Mouse (Mus musculus) MN1 (cell line): ENCODE measurements at regions not wholly inside any gene's neighbourhood (a gene's known extent, or its start where the extent isn't known, plus 50 kb on each side); places are given as distances from the start of the nearest gene placed in this dataset.
A peak's percentile ranks its signal among the peaks of the same experiment; 100 is the strongest.

ENCODE experiments used
- DNase-seq: peaks from one replicate; pipeline ENCODE4 v3.0.0-alpha.2; 2016; ENCODE audit warnings: low spot score

DNA sequence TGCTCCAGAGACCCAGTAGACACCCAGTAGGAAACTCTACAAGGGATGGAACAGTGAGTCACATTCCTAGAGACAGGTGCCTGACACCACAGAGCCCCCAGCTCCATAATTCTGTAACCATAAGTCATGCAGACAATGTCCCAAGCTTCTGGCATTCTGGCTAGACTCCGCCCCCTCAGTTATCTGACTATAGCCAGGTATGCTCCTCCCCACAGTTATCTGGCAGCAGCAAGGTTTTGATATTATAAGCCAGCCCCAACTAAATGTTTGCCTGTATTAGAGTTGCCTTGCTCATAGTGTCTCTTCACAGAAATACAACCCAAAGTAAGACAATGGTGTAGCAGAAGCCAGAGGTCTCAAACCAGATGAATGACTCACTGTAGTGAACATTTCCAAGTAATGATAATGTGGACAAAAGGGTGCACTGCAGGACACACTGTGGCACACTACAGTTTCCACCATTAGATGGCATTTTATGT lies 121.4 kb upstream of the Otogl start:
- no peak for DNase-seq

DNA sequence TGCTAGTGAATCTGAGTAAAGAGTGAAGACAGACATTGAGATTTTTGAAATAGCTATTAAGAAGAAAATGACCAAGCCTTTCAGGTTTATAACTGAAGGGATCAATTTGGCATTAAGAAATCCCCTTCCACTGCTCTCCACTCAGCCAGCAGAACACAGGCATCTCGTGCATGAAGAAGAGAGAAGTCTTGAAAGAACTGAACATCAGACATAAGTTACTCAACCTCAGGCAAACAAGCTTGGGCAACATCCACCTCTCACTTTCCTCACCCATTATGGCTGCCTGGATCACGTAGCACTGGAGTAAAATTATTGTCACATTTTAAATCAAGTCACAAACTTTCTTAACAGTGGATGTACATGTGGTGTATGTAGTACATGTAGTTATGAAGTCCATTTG lies 115.6 kb upstream of the Otogl start:
- DNase-seq = no peak

DNA sequence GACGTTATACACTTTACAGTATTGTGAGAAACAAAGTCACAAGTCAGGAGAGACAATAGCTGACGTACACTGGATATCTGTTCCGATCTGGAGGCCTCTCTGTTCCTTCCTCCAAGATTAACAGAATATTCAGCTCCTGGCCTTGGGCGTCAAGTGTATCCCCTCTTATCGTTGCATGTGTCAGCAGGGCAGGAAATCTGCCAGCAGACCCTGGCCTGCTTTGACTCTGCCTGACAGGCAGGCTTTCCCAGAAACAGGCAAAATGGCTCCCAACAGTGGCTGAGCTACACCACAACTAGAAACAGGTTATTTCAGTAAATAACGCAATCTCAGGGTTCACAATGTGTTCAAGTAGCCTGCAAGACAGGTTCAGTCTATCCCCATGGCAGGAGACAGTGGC lies 112.3 kb upstream of the Otogl start:
- DNase-seq = peak; percentile 51

DNA sequence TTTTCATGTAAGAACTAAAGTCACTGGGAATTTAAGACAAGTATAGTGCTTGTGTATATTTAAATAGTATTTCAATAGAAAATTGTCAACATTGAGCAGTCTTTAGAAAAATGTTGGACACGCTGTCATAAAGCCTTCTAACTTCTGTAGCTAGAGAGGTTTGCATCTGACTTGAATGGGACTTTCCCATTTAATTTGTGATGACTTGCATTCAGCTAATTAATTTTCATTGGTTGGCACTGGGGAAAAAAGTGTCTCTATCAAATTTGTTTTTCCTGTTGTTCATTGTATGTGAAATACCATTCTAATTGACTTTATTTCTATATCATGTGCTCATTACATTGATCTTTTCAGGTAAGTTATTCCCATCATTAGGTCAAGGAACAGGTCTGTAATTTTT lies 104.6 kb upstream of the Otogl start:
- DNase-seq = no peak

DNA sequence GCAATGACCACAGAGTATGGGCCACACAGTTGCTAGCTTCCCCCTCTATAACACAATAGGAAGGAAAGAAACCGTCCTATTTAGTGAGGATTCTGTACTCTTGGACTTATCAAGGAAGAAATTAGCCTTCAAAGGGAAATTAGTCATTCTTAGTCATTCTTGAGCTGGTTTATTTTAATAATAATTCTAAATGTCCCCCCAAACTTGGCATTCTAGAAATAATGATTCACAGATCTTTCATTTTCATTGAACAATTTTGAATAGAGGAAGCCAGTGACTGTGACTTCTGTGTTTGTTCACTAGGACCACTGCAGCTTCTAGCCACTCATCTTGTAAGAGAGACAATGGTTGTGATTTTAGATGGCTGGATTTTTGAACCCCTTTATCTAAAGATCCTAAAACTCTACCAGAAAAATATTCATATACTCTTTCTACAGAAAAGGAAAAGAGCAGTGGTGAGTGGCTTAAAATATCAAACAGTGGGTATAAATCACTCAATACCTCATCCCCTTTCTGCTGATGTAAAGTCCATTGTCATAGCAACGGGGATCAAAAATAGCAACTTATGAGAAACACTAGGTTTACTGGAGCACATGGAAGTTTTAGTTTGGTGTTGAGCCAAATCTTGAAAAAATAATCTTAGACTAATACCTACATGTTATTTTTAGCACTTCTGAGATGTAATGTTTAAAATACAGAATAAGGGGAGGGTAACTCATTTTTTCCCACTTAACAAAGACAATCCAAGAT lies 83.1 kb upstream of the Otogl start:
- no peak for DNase-seq

DNA sequence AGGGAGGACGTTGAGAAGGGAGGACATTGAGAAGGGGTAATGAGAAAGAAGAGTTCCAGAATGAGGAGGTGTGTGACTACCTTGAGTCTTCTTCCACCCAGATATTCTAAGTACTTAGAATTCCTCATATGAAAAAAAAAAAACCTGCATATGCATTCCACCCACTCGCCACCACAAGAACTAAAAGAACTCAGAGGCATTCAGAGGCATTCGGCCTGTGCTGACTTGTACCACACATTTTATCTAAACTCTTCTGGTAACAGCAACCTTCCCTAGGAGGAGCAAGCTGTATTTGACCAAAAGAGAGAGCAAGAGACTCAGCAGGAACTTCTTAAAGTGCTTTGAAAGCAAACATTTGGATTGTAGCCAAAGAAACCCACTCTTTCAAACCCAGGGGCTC lies 80.7 kb upstream of the Otogl start:
- DNase-seq = no peak

DNA sequence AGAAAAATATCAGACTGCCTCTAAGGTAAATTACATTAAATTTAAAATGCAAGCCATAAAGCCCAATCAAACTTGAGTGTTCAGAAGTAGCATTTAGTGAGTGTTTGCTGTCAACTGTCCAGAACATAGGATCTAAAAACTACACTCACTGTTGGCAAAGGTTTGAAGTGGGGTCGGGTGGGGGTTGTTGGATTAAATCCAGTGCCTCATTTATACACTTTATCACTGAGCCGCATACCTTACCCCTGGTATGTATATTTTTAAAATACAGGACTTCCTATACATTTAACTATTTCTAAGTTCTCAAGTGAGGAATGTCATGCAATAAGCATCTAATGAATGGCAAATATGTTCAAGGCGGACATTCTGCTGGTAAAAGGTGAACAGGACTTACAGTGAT lies 78.6 kb upstream of the Otogl start:
- DNase-seq = no peak

DNA sequence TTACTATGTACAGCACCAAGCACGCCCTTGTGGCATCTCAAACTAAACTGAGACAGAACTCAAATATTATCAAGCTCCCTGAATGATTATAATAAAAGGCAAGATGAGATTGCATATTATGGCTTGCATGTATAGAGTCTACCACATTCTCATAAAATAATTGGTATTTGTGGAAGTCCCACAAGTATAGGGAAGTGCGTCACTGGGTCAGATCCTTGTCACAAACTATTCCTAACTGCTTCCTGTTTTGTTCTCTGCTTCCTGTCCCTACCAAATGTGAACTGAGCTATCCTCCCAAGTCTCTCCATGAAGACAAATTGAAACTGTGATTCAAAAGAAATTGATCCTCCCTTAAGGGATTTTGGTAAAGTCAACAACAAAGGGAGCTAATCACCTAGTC lies 78.0 kb upstream of the Otogl start:
- DNase-seq = no peak

DNA sequence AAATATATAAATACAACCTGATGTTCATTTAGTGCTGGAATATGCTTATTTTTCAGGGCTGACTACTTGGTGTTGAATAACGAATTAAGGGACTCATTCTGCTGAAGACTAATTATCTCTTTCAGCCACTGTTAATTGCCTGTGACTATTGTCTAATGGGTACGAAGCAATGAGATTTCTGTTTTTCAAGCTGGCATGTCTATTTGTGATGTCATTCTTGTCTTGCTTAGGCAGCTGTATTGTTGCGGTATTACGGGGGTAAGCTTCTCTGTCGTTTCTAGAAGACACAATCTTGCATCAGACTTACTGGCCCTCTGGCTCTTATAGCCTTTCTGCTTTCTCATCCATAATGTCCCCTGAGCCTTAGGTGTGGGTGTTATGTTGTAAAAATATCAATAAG lies 70.7 kb upstream of the Otogl start:
- DNase-seq = no peak

DNA sequence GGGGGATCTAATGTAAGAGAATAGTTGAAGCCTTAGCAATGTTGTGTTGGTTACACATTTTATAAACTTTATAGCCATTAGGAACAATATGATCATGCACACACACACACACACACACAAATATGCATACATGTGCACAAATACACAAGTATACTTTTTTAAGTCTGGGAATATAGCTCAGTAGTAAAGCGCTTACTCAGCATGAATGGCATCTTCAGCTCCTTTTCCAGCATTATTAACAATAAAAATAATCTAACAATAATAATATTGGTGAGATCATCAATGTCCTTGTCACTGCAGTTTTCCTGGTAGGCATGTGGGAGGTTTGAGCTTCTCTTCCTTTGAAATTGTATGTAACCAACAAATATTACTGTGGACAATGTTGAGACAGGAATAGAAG lies 70.1 kb upstream of the Otogl start:
- no peak for DNase-seq

DNA sequence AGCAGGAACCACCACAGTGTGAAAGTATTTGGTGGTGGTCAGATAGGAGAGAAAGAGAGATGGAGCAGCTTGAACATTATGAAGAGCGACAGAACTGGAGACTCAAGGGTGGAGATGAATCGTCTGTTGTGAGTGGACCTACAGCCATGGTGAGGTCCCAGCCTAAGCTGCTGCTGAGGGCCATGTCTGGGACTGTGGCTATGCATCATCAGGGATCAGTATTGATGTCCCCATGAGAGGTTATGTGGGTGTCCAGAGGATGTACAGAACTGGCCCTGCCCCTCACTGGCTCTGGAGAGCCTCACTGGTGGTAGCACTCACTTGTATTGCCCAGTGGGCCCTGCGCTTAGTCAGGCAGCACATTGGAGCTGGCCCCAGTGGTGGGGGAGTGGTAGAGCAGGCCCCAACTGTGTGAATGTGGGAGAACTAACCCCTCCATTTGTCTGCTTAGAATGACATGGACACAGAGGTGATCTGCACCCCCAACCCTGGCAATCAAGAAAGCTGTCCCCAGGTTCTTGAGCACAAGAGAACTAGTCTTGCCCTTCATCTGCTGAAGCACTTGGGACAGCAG lies 64.5 kb upstream of the Otogl start:
- DNase-seq = no peak

DNA sequence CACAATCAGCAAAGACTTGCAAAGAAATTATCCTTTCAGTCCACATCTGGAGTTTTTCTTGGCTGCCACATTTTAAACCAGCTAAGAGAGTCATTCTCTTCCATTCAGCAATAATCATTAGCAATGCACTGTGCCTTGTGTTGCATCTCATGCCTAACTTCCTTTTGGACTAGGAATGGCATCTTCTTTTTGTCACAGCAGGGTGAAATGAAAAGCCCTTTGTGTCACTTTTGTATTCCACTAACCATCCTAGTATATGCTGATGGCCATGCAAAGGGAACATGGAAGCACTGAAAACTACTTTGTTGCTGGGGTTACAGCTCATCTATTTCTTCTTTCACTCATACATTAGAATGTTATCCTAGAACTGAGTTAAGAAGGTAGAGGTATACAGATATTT lies 59.8 kb upstream of the Otogl start:
- no peak for DNase-seq

DNA sequence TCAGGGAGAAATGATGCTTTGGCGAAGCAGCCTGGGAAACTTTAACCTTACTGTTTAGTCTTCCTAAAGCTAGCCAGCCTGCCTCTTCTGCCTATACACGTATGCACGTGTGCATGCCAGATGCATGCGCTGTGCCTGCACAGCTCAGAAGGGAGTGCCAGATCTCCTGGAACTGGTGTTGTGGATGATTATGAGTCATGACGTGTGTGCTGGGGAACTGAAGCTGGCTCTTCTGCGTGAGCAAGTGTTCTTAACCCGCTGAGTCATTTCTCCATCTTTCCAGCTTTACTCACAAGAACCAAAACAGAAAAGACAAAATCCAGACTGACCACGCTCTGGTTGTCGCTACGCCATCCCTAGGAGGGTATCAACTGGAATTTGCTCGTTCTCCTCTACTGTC lies 55.1 kb upstream of the Otogl start:
- DNase-seq = peak; percentile 84

DNA sequence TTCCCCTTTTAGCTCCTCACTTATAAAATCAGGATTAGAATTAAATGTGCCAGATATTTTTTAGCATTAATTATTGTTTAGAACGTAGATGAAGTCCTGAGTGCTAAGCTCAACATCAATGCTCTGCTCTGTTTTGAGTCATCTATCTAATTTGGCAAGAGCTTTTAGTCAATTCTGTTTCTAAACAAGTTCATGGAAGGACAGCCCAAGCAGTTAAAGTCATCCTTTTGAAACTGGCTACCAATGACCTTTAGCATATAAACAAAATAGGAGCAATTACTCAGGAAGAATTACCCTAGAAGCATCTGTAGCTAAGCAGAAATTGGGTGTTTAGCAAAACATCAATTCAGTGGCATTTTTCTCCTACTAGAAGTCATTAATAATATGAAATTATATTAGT lies 52.1 kb upstream of the Otogl start:
- no peak for DNase-seq

DNA sequence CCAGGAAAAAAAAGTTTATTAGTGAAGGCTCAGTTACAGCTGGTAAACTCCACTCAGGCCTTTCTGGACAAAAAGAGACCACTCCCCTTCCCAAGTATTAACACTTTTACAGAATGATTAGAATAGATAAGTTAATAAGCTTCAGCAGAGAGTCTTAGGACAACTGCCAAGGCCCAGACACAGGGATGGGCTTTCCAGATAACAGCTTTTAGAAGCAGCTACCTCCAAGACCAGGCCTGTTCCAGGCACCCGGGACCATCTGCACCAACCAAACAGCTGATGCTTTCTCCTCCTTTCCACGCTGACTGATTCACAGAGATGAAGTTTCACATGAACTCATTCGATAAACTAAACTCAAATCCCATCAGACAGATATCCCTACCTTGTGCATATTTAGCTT lies 50.2 kb upstream of the Otogl start:
- DNase-seq = peak; percentile 57
